Mouse (Mus musculus) monocyte, adult 2 months (primary cell): ENCODE results near the gene Ttll5.

Experiments
- DNase-seq, 2 experiments: peaks; one replicate each; pipeline ENCODE4 v3.0.0; 2022; ENCODE audit warnings: low spot score in 2 of 2, low read depth in 1 of 2

The Ttll5 gene

DNA sequence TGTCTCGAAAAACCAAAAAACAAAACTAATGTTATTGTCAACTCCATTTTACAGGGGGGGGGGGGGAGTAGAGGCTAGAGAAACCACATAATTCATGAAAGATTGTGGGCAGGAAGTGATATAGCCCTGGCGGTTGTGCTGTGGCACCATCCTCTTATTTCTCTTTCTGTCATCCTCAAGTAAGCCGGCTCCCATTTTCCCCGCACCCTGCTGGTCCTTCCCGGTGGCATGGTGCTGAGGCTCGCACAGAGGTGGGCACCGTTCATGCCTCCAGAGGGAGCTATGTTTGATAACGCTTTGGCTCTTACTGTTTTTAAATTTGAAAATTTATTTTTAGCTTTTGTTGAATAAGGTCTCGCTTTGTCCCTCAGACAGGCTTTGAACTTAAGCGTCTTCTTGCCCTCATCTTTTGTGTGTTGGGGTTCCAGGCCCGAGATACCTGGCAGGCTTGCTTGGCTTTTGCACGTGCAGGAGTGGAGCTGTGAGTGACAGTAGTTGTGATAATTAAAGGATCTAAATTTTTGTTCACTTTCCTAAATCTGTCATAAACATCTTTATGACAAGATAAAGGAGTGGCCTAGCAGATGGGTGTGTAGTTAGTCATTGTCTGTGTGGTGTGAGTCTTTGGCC, 15.0 kb downstream of the Ttll5 start:
- no peak for DNase-seq

DNA sequence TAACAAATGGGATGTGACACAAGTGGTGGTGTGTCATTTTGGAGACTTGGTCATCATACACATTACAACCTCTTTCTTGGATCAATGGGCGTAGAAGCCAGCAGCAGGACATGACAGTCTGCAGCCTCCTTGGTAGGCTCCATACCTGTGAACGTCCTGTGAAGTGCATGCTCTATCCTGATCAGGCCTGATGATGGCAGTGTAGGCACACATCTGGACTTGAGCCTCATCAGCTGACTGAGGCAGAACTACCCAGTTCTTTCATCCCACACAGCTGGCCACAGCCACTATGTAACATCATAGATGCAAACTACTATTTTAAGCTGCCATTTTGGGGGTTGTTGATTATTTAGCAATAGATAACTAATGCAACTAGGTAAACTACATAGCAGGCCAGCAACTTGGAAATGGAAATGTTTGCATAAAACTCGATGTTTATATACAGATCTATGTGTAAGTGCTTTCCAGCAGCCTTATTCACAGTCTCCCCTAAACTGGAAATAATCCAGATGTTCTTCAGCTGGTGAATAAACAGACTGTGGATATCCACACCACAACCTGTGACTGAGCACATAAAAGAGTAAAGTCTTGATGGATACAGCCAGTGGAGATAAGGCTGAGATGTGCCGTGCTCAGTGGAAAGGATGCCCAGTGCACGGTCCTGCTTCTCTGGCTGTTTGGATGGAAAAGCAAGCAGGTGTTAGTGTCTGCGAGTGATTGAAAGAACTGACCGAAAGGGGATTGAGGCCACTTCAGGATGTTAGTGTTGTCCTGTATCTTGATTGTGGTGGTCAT, 23.9 kb downstream of the Ttll5 start:
- no peak for DNase-seq

DNA sequence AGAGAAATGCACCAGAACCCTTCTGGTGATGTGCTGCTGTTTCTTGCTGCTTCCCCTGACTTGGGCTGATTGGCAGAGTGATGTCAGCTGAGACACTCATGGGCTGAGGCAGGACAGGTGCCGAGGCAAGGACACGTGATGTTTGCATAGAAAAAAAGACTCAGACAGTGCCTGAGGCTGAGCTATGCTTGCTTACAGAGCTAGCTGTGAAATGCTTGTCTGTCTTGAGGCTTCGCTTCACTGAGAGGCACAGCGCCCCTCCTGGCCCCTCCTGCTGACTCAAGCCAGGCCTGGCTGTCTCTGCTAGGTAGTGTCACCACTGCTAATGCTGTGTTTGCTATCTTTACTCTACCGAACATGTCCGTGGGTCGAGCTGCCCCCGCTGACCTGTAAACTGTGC, 26.2 kb downstream of the Ttll5 start:
- no peak for DNase-seq

DNA sequence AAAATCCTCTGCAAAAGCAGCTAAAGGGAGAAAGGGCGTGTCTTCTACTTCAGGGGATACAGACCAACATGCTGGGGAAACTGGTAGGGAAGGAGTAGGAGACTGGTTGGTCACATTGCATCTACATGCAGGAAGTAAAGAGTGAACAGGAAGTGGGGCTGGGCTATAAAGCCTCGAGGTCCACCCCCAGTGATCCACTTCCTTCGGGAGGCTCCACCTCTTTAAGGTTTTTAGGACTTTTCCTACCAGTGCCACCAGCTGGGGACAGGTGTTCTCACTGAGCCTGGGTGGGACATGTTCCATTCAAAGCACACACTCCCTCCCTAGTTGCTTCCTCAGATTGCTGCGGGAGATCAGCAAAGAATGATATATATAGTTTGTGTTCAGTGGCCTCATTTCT, 29.4 kb downstream of the Ttll5 start:
- DNase-seq, result no peak

DNA sequence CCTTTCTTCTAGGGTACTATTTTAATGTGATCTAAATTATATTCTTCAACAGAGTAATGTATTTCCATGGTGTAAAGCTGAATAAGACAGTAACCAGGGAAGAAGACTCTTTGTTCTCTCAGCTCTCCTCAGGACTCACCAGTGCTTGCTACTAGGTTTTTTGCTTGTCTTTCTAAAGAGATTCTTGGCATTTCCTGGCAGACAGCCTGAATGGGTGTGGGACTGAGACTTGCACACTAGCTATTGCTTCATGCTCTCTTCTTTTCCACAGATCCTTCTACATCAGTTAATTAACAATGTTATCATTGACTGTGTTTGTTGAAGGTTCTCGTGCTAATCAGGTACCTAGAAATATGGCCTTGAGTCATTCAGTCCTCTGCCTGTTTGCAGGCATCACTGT, 29.8 kb downstream of the Ttll5 start:
- DNase-seq, result no peak

DNA sequence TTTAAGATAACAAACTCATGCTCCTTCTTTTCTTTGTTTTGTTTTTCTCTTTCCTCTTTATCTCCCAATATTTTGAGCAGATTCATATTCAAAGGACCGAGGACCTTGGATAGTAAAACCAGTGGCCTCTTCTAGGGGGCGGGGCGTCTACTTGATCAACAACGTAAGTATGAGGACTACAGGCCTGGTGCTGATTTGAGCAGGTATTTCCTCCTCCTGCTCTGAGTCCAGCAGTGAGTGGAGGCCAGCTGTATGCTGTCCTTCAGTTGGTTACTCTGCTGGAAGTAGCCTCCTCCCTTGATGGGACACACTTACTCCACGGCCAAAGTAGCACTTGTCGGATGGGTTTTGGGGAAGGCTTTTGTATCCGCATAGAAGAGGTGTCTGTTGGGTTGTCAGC, 32.8 kb downstream of the Ttll5 start:
- DNase-seq, result no peak

DNA sequence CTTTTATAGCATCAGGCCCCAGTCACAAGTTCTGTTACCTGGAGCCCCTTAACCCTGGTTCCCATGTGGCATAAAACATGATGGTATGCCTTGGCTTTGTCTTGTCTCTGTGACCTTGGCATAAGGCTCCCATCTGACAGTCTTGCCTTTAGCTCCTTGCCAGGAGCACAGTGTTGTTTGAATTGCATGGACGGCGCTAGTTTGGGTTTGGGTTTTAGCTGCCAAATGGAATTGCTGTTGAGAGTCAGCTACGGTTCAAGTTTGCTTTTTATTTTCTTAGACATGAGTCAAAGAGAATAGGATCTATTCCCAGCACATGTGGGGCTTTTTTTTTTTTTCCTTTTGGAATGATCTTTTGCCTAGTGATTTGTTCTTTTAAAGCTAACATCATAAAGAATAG, 34.7 kb downstream of the Ttll5 start:
- no peak for DNase-seq

DNA sequence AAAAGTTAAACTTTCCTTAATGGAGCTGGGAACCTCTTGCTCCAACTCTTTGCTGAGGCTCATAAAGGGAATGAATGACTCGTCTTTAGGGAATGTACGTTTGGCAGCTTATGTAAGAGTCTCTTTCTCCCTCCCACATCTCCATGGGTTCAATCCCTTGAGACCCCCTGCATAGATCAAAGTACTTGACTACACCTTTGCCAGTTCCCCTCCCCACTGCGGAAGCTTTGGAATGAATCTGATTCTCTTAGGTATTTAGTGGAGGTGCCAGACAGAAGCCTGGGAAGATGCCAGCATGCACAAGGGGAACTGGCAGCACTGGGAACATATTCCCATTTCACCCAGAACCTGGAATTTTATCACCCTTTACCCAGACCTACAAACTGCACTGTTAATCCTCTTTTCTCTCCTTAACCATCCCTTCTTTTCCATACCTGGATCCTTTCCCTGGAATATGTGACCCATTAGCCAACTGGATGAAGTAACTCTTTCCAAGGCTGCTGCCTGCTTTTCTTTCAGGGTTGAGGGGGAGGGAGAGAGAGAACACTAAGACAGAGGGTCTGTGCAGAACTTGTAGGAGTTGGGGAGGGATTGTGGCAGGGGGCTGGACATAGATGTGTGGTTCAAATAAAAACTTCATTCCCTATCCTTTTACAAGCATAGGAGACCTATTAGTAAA, 35.2 kb downstream of the Ttll5 start:
- DNase-seq, result no peak

DNA sequence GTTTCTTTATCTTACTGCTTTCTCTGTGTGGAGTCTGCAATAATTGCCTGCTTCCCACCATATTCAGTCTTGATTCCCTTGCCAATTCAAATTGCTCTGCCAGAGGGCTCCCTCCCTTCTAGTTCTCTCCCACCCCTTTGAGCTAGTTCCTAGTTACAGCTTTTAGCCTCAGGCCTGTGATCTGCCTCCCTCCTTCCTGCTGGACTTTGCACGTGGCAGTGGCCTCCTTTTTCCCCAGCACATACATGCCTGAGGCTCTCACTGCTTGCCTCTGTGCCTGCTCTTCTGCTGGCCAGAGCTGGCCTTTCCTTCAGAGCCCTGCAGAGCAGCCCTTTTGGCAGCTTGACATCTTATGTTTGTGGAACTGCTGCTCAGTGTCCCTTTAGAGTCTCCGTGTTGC, 38.1 kb downstream of the Ttll5 start:
- DNase-seq, result no peak

DNA sequence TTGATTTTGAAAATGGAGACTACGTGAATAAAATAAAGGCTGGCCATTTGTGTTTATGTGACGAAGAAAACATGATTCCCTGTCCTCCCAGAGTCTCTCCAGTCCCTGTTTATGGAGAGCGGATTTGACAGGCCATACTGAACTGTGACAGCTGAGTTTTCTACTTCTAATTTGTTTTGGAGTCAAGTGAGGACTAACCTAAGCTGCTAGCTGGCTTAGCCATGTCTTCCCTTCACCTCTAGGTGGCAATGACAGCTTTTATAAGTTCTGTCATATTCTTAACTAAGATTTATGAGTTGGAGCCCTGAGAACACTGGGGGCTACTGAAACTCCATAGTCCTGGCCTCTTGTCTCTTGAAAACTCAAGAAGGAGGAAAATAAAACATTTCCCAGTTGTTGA, 41.1 kb downstream of the Ttll5 start:
- no peak for DNase-seq

DNA sequence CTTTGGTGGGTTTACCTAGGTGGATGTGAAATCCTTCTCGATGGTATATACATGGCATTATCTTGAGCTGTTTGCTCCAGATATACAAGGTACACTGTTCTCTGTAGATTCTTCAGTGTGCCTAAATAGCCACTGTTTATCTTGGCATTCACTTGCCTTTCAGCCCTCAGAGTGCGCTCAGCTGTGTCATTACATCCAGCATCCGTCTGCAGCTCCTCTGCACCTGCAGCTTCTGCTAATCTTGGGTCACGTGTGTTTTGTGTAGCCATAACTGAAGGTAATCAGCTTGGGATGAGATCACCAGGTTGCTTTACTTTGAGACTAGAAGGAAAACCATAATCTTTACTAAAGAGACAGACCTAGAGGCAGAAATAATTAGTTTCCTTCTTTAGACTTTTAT, 42.2 kb downstream of the Ttll5 start:
- DNase-seq, result no peak

DNA sequence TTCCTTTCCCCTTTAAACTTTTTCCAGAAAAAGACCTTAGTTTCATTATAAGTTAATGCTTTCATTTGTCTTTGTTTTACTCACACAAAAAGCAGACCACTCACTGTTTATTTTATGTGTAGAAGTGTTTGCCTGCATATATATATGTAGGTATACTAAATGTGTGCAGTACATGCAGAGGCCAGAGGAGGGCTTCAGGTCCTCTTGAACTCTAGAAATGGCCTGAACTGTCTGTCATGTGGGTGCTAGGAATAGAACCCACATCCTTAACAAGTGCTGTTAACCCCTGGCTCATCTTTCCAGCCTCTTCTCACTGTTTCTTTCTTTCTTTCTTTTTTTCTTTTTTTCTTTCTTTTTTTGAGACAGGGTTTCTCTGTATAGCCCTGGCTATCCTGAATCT, 42.7 kb downstream of the Ttll5 start:
- no peak for DNase-seq

DNA sequence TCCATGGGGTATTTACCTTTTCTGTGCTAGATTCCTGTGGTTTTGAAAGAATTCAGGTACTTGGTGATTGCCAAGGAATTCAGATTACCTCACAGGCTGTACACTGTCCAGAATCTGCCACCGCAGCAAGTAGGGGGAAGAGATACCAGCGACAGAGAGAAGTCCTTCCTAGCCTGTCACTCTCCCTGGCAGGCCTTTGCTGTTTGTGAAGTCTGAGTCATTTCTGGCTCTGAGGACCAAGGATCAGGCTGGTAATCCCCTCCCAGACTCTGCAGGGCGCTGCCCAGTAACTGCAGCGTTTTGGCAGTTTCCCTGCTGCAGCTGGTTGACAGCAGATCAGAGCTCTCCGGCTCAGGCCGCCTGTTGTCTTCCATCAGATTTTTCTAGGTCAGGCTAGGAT, 45.0 kb downstream of the Ttll5 start:
- DNase-seq, result no peak

DNA sequence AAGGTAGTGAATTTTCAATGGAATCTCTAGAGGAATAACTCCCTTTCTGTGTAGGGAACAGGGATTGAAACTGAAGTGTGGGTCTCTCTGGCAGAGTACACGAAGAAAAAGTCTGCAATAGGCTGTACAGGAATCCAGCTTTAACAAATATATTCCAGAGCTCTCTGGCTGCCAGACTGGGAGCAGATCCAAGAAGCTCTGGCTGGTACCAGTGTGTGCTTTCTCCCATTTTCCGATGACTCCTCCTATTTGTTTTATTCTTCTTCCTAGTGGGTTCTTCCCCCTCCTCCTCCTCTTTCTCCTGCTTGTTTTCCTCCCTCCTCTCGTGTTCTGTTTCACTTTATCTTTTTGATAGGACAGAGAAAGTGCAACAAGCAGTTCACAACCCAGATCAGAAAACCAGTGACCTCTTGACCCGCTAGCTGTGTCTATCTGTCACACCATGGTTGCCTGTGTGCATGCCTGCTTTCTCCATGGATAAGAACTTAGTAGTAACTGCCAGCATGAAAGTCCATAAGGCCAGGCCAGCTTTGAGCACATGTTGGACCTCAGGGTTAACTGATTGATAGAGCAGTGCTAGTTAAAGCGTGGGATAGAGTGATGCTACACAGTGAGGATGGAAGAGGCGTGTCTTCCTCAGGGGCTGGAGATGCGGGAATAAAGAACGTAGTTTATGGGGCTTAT, 55.3 kb downstream of the Ttll5 start:
- no peak for DNase-seq

DNA sequence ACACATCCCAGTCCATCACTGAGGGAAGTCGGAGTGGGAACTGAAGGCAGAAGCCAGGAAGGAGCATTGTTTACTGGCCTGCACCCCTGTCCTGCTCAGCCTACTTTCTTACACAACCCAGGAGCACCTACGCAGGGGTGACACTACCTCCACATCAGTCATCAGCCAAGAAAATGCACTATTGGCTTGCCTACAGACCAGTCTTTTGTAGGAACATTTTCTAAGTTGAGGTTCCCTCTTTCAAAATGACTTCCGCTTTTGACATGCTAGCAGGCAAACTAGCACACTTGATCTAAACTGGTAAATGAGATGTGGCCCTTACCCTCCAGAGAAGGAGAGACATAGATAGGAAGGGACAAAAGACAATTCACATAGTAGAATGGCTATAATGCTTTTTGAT, 60.6 kb downstream of the Ttll5 start:
- DNase-seq, result no peak

DNA sequence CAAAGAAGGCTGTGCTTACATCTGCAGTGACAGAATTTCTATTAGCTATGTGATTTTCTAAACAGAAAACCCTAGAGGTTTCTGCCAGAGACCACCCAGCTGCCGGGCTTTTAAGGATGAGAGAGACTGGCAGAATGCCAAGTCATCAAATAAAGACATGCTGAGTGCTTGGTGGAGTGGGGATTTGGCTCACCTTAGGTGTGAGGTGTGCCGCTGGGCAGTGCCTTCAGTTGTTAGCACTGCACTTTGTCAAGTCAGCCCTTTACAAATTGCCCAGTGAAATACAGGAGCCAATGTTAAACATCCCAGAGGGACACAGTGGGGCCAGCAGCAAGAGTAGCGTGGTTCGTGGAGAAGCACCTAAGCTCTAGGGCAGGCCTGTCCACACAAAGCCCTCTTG, 65.6 kb downstream of the Ttll5 start:
- no peak for DNase-seq

DNA sequence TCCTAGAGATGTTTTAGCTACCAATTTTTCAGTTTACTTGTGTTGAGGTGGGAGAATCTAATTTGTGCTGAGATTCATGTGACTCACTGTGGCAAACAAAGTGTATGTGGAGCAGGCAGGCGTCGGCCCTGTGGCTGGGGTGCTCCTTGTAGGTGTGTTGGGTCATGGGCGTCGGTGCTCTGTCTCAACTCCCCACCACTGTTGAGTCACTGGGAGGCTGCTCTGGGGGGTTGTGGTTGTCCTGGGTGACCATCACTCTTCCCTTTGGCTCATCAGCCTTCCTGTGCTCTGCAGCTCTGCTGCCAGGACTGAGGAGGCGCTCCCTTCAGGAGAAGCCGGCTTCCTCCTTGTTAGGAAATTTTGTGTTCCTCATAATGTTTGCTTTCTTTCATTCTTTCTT, 79.5 kb downstream of the Ttll5 start:
- no peak for DNase-seq

DNA sequence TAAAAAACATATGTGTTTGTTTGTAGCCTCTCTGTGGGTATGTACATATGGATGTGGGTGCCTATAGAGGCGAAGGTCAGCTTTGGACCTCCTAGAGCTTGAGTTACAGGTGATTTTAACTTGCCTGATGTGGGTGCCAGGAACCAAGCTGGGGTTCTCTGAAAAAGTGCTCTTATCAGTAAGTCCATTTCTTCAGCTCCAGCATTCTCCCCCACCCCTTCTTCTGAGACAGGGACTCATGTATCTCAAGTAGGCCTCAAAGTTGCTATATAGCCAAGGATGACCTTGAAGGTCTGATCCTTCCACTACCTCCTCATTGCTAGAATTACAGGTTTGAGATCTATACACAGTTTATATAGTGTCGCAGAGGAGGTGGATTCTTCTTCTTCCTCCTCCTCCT, 81.2 kb downstream of the Ttll5 start:
- no peak for DNase-seq

DNA sequence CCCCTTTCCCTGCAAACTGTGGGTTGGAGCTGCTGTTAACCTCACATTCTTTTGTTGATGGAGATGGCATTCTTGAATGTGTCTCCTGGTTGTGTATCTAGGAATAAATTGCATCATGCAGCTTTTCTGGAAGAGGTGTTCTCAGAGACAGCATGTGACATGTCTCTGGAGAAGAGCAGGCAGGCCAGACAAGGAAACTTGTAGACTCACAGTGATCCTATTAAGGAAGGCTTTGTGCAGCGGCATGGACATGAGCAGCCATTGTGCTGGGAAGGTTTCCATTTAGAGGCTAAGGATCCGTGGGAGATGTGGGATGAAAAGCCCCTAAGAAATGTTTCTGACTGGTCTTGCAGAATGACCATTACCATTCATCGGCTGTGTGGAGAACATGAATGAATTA, 83.4 kb downstream of the Ttll5 start:
- DNase-seq, result no peak

DNA sequence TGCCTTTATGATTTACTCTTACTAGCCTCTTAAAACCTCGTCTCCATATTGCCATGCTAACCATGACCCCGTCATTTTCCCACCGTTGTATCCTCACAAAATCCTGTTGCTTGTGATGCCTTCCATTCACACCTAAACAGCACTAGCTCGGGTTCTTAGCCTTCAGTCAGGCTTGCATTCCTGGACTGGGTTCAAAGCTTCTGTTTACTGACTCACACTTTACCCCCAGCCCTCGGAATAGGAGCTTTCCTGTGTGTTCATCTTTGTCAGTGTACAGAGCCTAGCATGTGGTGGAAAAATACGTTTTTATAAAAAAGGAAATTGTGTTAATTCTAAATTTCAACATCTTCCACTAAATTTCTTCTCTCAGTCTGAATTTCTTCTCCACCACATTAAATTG, 86.4 kb downstream of the Ttll5 start:
- no peak for DNase-seq

DNA sequence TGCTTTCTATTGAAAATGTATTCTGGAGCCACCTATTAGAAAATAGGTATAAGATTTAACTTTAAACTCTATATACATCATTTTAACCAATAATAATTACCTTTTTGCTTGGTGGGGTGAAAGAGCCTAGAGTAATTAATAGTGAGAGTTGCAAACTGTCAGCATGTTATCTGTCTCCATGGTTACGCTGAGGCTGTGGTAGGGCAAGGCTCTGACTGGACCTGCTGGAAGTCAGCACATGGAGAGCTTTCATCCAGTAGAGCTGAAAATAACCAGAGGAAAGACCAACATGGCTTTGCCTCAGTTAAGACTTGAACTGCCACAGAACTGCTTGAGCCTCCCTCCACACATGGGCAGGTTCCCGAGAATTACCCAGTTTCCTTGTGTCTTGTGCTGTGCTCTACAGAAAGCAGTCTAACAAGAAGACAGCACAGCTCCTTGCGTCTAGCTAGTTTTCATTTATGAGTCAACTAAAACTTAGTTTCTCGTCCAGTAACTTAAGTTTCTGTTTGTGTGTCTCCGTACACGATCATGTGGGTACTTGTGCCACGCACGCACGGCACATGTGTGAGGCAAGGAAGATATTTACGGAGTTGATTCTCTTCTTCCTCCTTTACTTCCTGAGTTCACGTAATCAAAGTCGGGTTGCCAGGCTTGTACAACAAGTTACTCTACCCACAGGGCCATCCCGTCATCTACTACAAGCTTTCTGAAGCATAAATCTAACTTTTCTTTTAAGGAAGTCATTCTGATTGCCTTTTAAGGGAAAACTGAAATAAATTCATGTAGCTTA, 88.4 kb downstream of the Ttll5 start:
- no peak for DNase-seq
